Mouse (Mus musculus) small intestine, adult 2 months (tissue): ENCODE measurements around the gene Btbd16. TPM values are rescaled to one million over a fixed set of nuclear protein-coding genes. Genes with fewer than 3 reads are reported as not detected.

Source experiments
- H3K27ac ChIP-seq: fragments of 200-500 bp; 2 replicates; pipeline ENCODE4 v1.5.1; 2012; ENCODE audit warnings: low read depth, low read length, control low read depth, inconsistent platforms; ENCODE audit not compliant: insufficient read depth
- H3K27me3 ChIP-seq: fragments of 200-500 bp; 2 replicates; pipeline ENCODE4 v1.6.1; 2012; ENCODE audit warnings: mild to moderate bottlenecking, moderate library complexity, low read length, inconsistent platforms; ENCODE audit not compliant: control insufficient read depth, insufficient read depth
- H3K36me3 ChIP-seq: fragments of 200-500 bp; 2 replicates; pipeline ENCODE4 v1.6.1; 2012; ENCODE audit warnings: mild to moderate bottlenecking, low read length, control low read depth, inconsistent platforms; ENCODE audit not compliant: control insufficient read depth, insufficient read depth
- H3K4me1 ChIP-seq: fragments of 200-500 bp; 2 replicates; pipeline ENCODE4 v1.6.1; 2012; ENCODE audit warnings: low read length, inconsistent platforms, mixed read lengths; ENCODE audit not compliant: control insufficient read depth, insufficient read depth, insufficient read length
- H3K4me3 ChIP-seq: fragments of 200-500 bp; 2 replicates; pipeline ENCODE4 v1.5.1; 2012; ENCODE audit warnings: low read depth, mild to moderate bottlenecking, control low read depth, inconsistent platforms, low read length, moderate library complexity
- CTCF ChIP-seq: fragments of 200-500 bp; IDR thresholded peaks from 2 replicates; pipeline ENCODE4 v1.5.1; 2012; ENCODE audit warnings: low read depth, mild to moderate bottlenecking, control low read depth, inconsistent platforms, low read length, moderate library complexity, mixed read lengths; ENCODE audit not compliant: insufficient replicate concordance, insufficient read length; ENCODE audit errors: extremely low read depth
- POLR2A ChIP-seq: fragments of 200-500 bp; IDR thresholded peaks from 2 replicates; pipeline ENCODE4 v1.6.1; 2012; ENCODE audit warnings: low read depth, mild to moderate bottlenecking, control low read depth, inconsistent platforms, low read length, moderate library complexity
- WGBS: fragments of 180-500 bp; shearing (Covaris S2); methylation state at CpG from one replicate; pipeline ENCODE4 v1.1.7; 2018; 5-methylcytosine and 5-hydroxymethylcytosine counted together
- polyA plus RNA-seq: library from polyadenylated mRNA; depleted of rRNA; stranded (reverse); fragments of >200 nt; gene quantifications from 2 replicates; pipeline ENCODE4 v1.2.3, GENCODE M21; 2012

The Btbd16 gene
- polyA plus RNA-seq, 1 experiment, result 0.10 TPM

GRCm38 (mm10) chr7:130734195-130734787, 39.6 kb upstream of the Btbd16 start:
- Histone ChIP-seq H3K4me1 (no peaks in the 10 kb centered on the region; the same call in 1 of the 2 replicates), H3K27ac (no peak overlapping the region), H3K36me3 (peaks cover 35% of the 10 kb centered on the region), H3K27me3 (no peaks in the 10 kb centered on the region), H3K4me3 (no peak overlapping the region)
- TF ChIP-seq CTCF (peak; percentile 35; the same call in 1 of the 2 replicates), POLR2A (no peak)
- 98% methylated on average over 2 of the region's 2 CpGs for WGBS

- no peak overlapping the region for H3K4me3 ChIP-seq
- WGBS, result 81% methylated on average over 4 of the region's 4 CpGs
Measured at GRCm38 (mm10) chr7:130741099-130741498, 32.8 kb upstream of the Btbd16 start.

GRCm38 (mm10) chr7:130743239-130744025, 30.4 kb upstream of the Btbd16 start:
- TF ChIP-seq CTCF, result no peak
- TF ChIP-seq POLR2A, result no peak
- Histone ChIP-seq H3K27ac (no peak overlapping the region), H3K4me3 (no peak overlapping the region), H3K4me1 (no peaks in the 10 kb centered on the region), H3K36me3 (peaks cover 73% of the 10 kb centered on the region), H3K27me3 (no peaks in the 10 kb centered on the region)
- 85% methylated on average over 9 of the region's 9 CpGs for WGBS

More at GRCm38 (mm10) chr7:130741099-130741498, 32.8 kb upstream of the Btbd16 start:
- Histone ChIP-seq H3K27me3 (no peaks in the 10 kb centered on the region), H3K36me3 (peaks cover 68% of the 10 kb centered on the region), H3K4me1 (no peaks in the 10 kb centered on the region), H3K27ac (no peak overlapping the region)
- TF ChIP-seq POLR2A (no peak), CTCF (no peak)

- H3K27ac ChIP-seq, result no peak overlapping the region
- no peaks in the 10 kb centered on the region for H3K27me3 ChIP-seq
- peaks cover 53% of the 10 kb centered on the region for H3K36me3 ChIP-seq
- TF ChIP-seq CTCF (no peak), POLR2A (no peak)
- 86% methylated on average over 4 of the region's 4 CpGs for WGBS
- H3K4me1 ChIP-seq, result no peaks in the 10 kb centered on the region
- no peak overlapping the region for H3K4me3 ChIP-seq
Measured at GRCm38 (mm10) chr7:130749165-130749564, 24.7 kb upstream of the Btbd16 start.

- TF ChIP-seq CTCF (no peak), POLR2A (no peak)
- Histone ChIP-seq H3K4me1 (no peaks in the 10 kb centered on the region), H3K27me3 (no peaks in the 10 kb centered on the region), H3K27ac (no peak overlapping the region), H3K36me3 (peaks cover 47% of the 10 kb centered on the region), H3K4me3 (no peak overlapping the region)
- 68% methylated on average over 17 of the region's 17 CpGs for WGBS
Measured at GRCm38 (mm10) chr7:130750752-130751490, 22.9 kb upstream of the Btbd16 start.

GRCm38 (mm10) chr7:130751678-130752077, 22.2 kb upstream of the Btbd16 start:
- no peak for TF ChIP-seq CTCF
- TF ChIP-seq POLR2A, result no peak
- Histone ChIP-seq H3K27me3 (no peaks in the 10 kb centered on the region), H3K4me3 (no peak overlapping the region), H3K27ac (no peak overlapping the region), H3K36me3 (peaks cover 43% of the 10 kb centered on the region), H3K4me1 (no peaks in the 10 kb centered on the region)
- 83% methylated on average over 9 of the region's 9 CpGs for WGBS

- WGBS, result 94% methylated on average over 2 of the region's 2 CpGs
- H3K4me3 ChIP-seq, result no peak overlapping the region
- no peaks in the 10 kb centered on the region for H3K4me1 ChIP-seq
- TF ChIP-seq CTCF (no peak), POLR2A (no peak)
- peaks cover 48% of the 10 kb centered on the region for H3K36me3 ChIP-seq
- H3K27ac ChIP-seq, result no peak overlapping the region
- no peaks in the 10 kb centered on the region for H3K27me3 ChIP-seq
Measured at GRCm38 (mm10) chr7:130754790-130755189, 19.1 kb upstream of the Btbd16 start.
